Mouse (Mus musculus) forebrain, embryonic 12.5 days (tissue): Measurements from ENCODE around the gene Gm21698. TPM values are rescaled to one million over a fixed set of nuclear protein-coding genes. Genes with fewer than 3 reads are reported as not detected.
"Not testable (repeated sequence)": the region's sequence is repeated elsewhere in the genome, so short reads cannot be mapped to it uniquely, and the experiment has no call there.

ENCODE experiments used
- ATAC-seq: fragments of 200-750 bp; cut with Nextera tagmentation; 2 replicates; pipeline ENCODE4 v1.8.0; 2017; ENCODE audit warnings: moderate TSS enrichment; ENCODE audit not compliant: low FRiP score
- H3K27ac ChIP-seq: fragments of 300-500 bp; sonication (generic); 2 replicates; pipeline ENCODE4 v1.5.1; 2016; ENCODE audit warnings: mild to moderate bottlenecking
- H3K27me3 ChIP-seq: fragments of 300-500 bp; sonication (generic); 2 replicates; pipeline ENCODE4 v1.6.1; 2016; ENCODE audit warnings: mild to moderate bottlenecking
- H3K36me3 ChIP-seq: fragments of 300-500 bp; sonication (generic); replicated peaks from 2 replicates; pipeline ENCODE4 v1.6.1; 2016; ENCODE audit warnings: mild to moderate bottlenecking
- H3K4me1 ChIP-seq: fragments of 300-500 bp; sonication (generic); 2 replicates; pipeline ENCODE4 v1.6.1; 2016
- H3K4me2 ChIP-seq: fragments of 300-500 bp; sonication (generic); 2 replicates; pipeline ENCODE4 v1.6.1; 2016; ENCODE audit warnings: mild to moderate bottlenecking, moderate library complexity
- H3K4me3 ChIP-seq: fragments of 300-500 bp; sonication (generic); replicated peaks from 2 replicates; pipeline ENCODE4 v1.5.1; 2016; ENCODE audit warnings: mild to moderate bottlenecking
- H3K9ac ChIP-seq: fragments of 300-500 bp; sonication (generic); 2 replicates; pipeline ENCODE4 v1.6.1; 2016; ENCODE audit warnings: mild to moderate bottlenecking
- H3K9me3 ChIP-seq: fragments of 300-500 bp; sonication (generic); 2 replicates; pipeline ENCODE4 v1.6.1; 2016
- WGBS: fragments of 180-500 bp; shearing (Covaris S2); methylation state at CpG from one replicate; pipeline ENCODE4 v1.1.7; 2016; 5-methylcytosine and 5-hydroxymethylcytosine counted together
- polyA plus RNA-seq: library from polyadenylated mRNA; unstranded; fragments of >200 nt; fragmentation: Nextera tagmentation; extraction: Ambion mirVana; gene quantifications from 2 replicates; pipeline ENCODE4 v1.2.1, GENCODE M21; 2016

The Gm21698 gene
- not detected in 2 replicates for polyA plus RNA-seq

GRCm38 (mm10) chr5:25988550-25988949 lies at the start of gene Gm21698:
TSS of gene Gm21698 (minus strand) at chr5:25988650.
- not testable (repeated sequence) for H3K4me3 ChIP-seq, H3K36me3 ChIP-seq, H3K9me3 ChIP-seq, ATAC-seq, H3K4me2 ChIP-seq, H3K27me3 ChIP-seq, H3K4me1 ChIP-seq, H3K9ac ChIP-seq, H3K27ac ChIP-seq
- whole genome bisulfite sequencing, result no CpG with 5 or more reads among the region's 3 CpGs

GRCm38 (mm10) chr5:26022816-26023215 lies 34.4 kb upstream of the Gm21698 start, which contains the start of gene Gm5862:
TSS of gene Gm5862 (minus strand) at chr5:26022916.
- ATAC-seq, H3K27me3 ChIP-seq, H3K9ac ChIP-seq, H3K36me3 ChIP-seq, H3K9me3 ChIP-seq, H3K4me3 ChIP-seq, H3K4me2 ChIP-seq, H3K4me1 ChIP-seq, H3K27ac ChIP-seq: not testable (repeated sequence)
- no CpG with 5 or more reads among the region's 3 CpGs for WGBS

GRCm38 (mm10) chr5:26007697-26008096 lies 19.2 kb upstream of the Gm21698 start:
- not testable (repeated sequence) for H3K27ac ChIP-seq, H3K4me1 ChIP-seq, H3K9me3 ChIP-seq, H3K36me3 ChIP-seq, H3K4me3 ChIP-seq, H3K9ac ChIP-seq
- WGBS, result 68% methylated on average over 7 of the region's 7 CpGs
- peak overlapping the region; percentile 55 for H3K4me2 ChIP-seq
- peaks cover 10% of the 10 kb centered on the region for H3K27me3 ChIP-seq
- 0 out of 2 replicates have a peak, but pooled peaks have one; percentile 11 for ATAC-seq

GRCm38 (mm10) chr5:26006937-26007695 lies 18.7 kb upstream of the Gm21698 start:
- H3K4me1 ChIP-seq, H3K27ac ChIP-seq, H3K9me3 ChIP-seq, H3K36me3 ChIP-seq: not testable (repeated sequence)
- Histone ChIP-seq H3K27me3 (peaks cover 10% of the 10 kb centered on the region), H3K4me3 (peak overlapping the region; percentile 33), H3K4me2 (peak overlapping the region; percentile 55), H3K9ac (peak overlapping the region; percentile 4)
- peak; percentile 88 for ATAC-seq
- 15% methylated on average over 45 of the region's 45 CpGs for WGBS

GRCm38 (mm10) chr5:26004698-26005097 lies 16.2 kb upstream of the Gm21698 start, which contains the start of gene Gm1979:
TSS of gene Gm1979 (minus strand) at chr5:26004798.
- ATAC-seq, H3K4me2 ChIP-seq, H3K27ac ChIP-seq, H3K9me3 ChIP-seq, H3K9ac ChIP-seq, H3K4me3 ChIP-seq, H3K36me3 ChIP-seq, H3K4me1 ChIP-seq: not testable (repeated sequence)
- H3K27me3 ChIP-seq, result peaks cover 10% of the 10 kb centered on the region
- 95% methylated on average over 1 of the region's 2 CpGs for WGBS

- H3K27me3 ChIP-seq, H3K4me2 ChIP-seq, H3K4me3 ChIP-seq, H3K4me1 ChIP-seq, ATAC-seq, H3K9ac ChIP-seq, H3K36me3 ChIP-seq, H3K27ac ChIP-seq, H3K9me3 ChIP-seq: not testable (repeated sequence)
- no CpG with 5 or more reads among the region's 2 CpGs for WGBS
Observed at GRCm38 (mm10) chr5:25972563-25972962, 15.9 kb downstream of the Gm21698 start, which contains the start of gene Gm21680. TSS of gene Gm21680 (minus strand) at chr5:25972663.

- ATAC-seq, H3K9ac ChIP-seq, H3K27me3 ChIP-seq, H3K27ac ChIP-seq, H3K9me3 ChIP-seq, H3K36me3 ChIP-seq, H3K4me1 ChIP-seq: not testable (repeated sequence)
- H3K4me3 ChIP-seq, result peak overlapping the region; percentile 21
- 71% methylated on average over 17 of the region's 17 CpGs for WGBS
- H3K4me2 ChIP-seq, result peak overlapping the region; percentile 42
Observed at GRCm38 (mm10) chr5:25957050-25957449, 31.4 kb downstream of the Gm21698 start.

GRCm38 (mm10) chr5:25956611-25957010 lies 31.8 kb downstream of the Gm21698 start:
- peak overlapping the region; percentile 42 for H3K4me2 ChIP-seq
- not testable (repeated sequence) for H3K36me3 ChIP-seq, H3K9ac ChIP-seq, H3K4me1 ChIP-seq, H3K9me3 ChIP-seq, H3K27me3 ChIP-seq, H3K27ac ChIP-seq
- 38% methylated on average over 32 of the region's 32 CpGs for WGBS
- ATAC-seq, result peak; percentile 64; the same call in 1 of the 2 replicates
- peak overlapping the region; percentile 21 for H3K4me3 ChIP-seq

- H3K4me2 ChIP-seq, ATAC-seq, H3K9ac ChIP-seq, H3K27ac ChIP-seq, H3K4me1 ChIP-seq, H3K27me3 ChIP-seq, H3K4me3 ChIP-seq, H3K9me3 ChIP-seq, H3K36me3 ChIP-seq: not testable (repeated sequence)
- WGBS, result 75% methylated on average over 2 of the region's 2 CpGs
Observed at GRCm38 (mm10) chr5:25954317-25954716, 34.1 kb downstream of the Gm21698 start, which contains the start of gene Gm21671. TSS of gene Gm21671 (minus strand) at chr5:25954417.

GRCm38 (mm10) chr5:25945391-25945790 lies 43.1 kb downstream of the Gm21698 start:
- WGBS, result 88% methylated on average over 2 of the region's 2 CpGs
- not testable (repeated sequence) for H3K27ac ChIP-seq, H3K4me2 ChIP-seq

GRCm38 (mm10) chr5:25942281-25942680 lies 46.2 kb downstream of the Gm21698 start, which contains the start of gene Gm21663:
TSS of gene Gm21663 (minus strand) at chr5:25942381.
- not testable (repeated sequence) for H3K27me3 ChIP-seq, H3K36me3 ChIP-seq, H3K9ac ChIP-seq, H3K4me2 ChIP-seq, H3K4me1 ChIP-seq, H3K27ac ChIP-seq, H3K9me3 ChIP-seq, ATAC-seq, H3K4me3 ChIP-seq
- 52% methylated on average over 2 of the region's 2 CpGs for WGBS

More at GRCm38 (mm10) chr5:25945391-25945790, 43.1 kb downstream of the Gm21698 start:
- H3K9ac ChIP-seq, H3K27me3 ChIP-seq, H3K9me3 ChIP-seq, H3K4me1 ChIP-seq, H3K4me3 ChIP-seq, ATAC-seq, H3K36me3 ChIP-seq: not testable (repeated sequence)
